Mouse (Mus musculus) layer of hippocampus, adult 18-20 months (tissue): ENCODE measurements around the gene Homer2. TPM values are rescaled to one million over a fixed set of nuclear protein-coding genes. Genes with fewer than 3 reads are reported as not detected.

Source experiments
- DNase-seq, 2 experiments: peaks; one replicate each; pipeline ENCODE4 v3.0.0; 2022; ENCODE audit warnings: low spot score in 2 of 2
- total RNA-seq, 2 experiments: library from RNA; stranded (reverse); gene quantifications; 2 replicates each; pipeline ENCODE4 v1.2.3; 2021

The Homer2 gene
- total RNA-seq, 2 experiments from 2014 or later = 85.9 to 96.4 TPM

DNA sequence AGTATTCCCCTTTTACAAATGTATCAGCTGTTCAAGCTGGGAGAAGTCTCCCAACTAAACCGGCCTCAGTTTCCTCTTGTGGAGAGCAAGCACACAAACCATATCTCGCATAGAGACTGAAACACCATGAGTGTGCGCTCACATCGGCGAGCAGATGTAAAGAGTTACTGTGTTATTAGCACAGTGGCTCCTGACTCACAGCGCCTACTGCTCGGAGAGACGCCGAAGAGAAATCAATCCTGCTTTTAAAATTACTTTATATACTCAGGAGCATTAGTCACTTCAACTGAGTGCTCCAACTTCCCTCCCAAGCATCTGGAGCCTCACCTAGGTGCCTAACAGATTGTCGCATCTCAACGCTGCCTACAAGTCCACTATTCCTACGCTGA is 1.3 kb downstream of the Homer2 start:
- peak in 1 of 2 experiments; percentile 38 for DNase-seq

DNA sequence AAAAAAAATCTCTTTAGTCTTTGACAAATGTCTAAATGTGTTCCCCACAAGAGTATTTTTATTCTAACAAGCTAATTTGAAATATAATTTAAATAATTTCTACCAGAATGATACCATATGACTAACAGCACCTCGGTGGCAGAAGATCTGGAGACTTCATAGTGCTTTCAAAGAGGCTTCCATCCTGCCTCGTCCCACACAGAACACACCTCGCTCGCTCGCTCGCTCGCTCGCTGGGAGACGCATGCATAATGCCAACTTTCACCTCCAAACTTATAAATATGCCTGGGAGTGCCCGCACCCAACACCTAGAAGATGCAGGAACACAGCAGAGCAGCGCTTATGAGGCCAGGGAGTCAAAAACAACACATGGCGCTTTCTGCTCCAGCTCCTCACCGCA is 9.0 kb downstream of the Homer2 start:
- no peak for DNase-seq

DNA sequence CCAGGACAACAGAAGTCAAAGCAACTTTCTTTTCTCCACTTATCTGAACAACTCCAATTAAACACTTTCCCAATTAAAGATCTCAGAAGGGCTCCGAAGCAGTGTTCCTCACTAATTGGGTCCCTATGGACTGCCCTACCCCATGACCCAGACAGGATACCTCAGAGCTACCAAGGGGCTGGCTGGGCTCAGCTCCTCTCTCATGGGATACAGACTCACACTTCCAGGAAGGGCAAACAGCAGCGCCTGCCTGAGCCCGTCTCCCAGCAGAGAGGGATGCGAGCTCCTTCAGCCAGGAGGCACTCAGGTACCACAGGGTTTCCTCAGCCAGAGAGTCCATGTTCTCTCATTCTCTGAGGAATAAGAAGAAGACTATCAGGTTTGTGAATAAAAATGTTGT is 9.4 kb downstream of the Homer2 start:
- DNase-seq = no peak

DNA sequence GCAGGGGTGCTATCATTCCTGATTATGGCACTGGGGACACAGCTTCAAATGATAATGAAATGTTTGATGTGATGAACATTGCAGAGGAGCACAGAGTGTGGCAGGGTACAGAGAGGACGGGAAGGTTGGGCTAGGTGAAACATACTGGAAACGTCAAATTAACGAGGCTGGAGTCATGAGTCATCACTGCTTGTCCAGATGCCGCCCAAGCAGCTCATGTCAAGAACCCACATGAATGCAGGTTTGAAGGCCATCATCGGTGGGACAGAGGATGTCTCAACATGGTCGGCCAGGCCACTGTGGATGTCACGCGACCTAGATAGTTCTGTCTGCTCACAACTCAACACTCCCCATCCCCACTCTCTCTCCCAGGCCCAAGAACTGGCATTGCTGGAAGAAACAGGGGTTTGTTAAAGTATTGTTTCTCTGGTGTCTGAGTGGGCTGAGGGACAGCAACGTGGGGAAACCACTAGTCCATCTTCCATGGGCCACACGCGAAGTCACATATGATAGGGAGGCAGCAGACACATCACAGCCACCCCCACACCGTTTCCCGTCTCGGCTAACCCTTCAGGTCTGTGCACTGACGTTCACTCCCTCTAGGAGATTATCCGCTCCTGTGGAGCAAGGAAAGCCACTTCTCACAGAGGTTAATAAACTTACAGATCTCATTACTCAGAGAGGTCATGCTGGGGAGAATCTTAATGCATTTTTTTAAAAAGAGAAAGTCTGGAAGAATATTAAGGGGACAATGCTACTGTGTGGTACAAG is 11.4 kb downstream of the Homer2 start:
- DNase-seq = no peak

DNA sequence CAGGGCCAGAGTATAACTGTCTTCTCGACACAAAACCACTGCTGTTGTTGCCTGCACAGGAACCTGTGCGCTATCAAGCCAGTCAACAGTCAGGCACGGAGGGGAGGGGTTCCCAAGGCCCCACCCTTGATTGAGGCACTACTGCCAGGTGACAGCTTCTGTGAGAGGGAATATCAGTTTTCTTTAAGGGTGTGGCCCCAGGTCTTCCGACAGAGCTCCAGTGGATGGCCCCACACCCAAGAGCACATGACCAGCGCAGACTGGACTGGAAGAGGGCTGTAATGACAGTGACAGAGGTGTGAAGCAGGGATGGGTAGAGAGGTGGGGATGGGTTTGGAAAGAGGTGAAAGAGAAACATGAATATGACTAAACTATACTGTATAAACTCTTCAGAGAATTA is 16.3 kb downstream of the Homer2 start:
- no peak for DNase-seq

DNA sequence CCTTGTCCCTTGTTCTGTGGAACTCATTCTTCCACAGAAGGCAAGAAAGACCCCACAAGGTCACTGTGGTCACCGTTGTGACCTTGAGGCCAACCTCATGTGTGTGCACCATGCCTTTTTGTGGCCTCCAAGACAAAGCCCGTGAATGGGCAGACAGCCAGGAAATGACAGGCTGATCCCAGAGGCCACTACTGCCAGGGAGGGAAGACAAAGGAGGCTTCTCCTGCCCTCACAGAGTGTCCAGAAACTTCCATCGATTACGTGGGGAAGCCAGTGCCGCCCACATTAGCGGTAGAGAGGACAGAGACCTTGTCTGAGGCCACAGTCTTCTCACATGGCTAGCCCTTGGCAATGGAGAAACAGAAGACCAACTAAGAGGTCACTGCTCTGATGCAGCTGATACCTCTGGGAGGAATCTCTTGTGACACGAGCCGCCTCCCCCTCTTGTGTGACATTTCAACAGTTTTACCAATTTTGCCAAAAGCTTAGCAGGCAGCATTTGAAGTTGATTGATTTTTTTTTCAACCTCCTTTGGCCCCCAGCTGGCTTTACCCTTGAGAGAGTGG is 18.1 kb downstream of the Homer2 start:
- DNase-seq = no peak

DNA sequence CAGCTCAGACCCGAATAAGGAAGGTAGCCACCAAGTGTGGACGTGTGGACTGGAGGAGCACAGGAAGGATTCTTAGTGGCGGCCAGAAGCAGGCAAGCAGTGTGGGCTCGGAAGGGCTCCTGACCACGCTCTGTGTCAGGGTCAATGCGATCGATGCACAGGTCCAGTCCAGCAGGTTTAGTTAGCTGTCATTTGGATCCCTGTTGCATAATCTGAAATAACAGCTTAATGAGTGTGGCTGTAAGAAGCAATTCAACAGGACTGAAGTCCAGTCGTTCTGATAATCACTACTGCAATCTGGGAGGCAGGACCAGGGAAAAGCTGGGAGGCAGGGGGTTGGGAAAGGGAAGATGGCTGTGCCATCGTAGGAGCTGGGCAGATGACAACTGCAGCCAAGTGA is 18.9 kb downstream of the Homer2 start:
- no peak for DNase-seq

DNA sequence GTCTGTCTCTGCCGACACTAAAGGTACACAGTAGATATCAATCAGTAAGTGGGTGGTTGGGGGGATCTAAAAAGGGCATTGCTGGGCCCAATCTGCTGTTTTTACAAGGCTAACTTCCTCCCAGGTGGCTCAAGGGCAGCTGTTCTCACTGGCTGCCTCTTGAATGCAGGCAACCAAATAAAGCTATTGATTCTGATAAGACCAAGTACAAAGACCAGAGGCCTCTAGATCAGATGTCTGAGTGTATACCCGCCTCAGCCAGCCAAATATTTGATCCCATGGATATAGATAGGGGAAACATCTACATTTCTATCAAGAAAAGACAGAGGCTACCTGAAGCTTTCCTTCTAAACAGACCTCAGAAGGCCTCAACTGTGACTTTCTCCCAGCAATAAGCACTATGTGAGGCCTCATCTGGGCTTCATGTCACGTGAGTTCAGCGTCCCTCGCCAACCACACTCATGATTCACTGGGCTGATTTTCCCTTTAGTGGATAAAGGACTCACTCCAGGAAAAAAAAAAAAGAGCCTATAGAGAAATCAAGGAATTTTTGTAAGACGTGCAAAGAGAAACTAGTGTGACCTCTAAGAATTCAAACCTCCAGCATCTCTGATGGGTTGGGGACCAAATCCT is 19.5 kb downstream of the Homer2 start:
- DNase-seq = no peak

DNA sequence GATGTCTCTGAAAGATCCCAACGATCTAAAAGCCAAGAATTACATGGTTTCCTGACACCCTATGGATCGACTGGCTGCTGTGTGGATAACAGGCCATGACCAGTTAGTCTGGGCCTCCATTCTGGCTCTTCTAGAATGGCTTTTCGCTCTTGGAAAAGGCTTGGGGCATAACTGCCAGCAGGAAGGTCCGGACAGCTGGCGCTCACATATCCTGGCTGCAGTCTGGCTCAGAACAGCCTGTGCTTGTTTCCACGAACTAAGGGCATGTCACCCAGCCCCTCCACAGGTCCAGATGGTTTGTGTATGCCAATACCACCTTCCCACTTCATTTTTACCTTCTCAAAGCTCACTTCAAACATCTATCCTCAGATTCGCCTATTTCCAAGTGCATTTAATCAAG is 22.0 kb downstream of the Homer2 start:
- peak in 1 of 2 experiments; percentile 63 for DNase-seq

DNA sequence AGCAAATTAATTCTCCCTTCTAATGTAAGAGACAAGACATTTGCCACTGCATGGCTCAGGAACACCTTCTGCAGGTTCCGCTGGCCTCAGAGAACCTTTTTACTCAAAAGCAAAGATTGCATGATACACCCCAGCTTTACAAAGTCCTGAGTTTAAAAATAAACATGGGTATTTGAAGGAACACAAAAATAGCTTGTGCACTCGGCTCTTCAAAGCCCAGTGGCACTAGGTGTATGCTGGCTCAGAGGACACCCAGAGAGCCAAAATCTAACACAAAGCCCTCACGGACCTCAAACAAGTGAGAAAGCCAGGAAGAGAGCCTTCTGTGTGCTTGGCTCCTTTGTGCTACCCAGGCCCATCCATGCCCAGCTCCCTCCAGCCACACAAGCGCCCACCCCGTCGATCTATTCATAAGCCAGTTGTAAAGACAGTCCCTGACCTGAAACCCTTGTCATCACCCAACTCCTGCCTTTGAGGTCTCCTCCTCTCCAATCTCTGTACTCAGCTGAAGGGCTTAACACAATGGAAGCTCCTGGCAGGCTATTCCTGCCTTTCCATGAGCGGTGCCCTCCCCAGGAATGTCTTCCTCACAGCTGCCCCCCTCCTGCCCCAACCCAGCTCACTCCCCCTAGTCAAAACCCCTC is 23.4 kb downstream of the Homer2 start:
- no peak for DNase-seq

DNA sequence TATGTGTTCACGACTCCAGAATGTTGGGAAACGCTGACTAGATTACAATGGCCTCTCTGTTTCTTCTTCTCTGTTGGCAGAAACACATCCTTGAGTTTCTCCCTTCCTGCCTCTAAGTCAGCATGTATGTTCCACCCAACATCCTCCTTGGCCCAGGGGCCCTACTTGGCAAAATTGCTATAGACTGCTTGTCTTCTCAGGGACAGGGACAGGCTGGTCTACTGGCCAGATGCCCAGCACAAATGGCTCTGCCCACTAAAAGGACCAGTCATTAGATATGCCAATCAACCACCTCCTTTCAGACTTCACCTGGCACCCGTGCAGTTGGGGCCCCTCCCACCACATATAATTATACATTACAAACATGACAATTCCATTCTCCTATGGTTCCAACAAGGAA is 25.9 kb downstream of the Homer2 start:
- DNase-seq = no peak

DNA sequence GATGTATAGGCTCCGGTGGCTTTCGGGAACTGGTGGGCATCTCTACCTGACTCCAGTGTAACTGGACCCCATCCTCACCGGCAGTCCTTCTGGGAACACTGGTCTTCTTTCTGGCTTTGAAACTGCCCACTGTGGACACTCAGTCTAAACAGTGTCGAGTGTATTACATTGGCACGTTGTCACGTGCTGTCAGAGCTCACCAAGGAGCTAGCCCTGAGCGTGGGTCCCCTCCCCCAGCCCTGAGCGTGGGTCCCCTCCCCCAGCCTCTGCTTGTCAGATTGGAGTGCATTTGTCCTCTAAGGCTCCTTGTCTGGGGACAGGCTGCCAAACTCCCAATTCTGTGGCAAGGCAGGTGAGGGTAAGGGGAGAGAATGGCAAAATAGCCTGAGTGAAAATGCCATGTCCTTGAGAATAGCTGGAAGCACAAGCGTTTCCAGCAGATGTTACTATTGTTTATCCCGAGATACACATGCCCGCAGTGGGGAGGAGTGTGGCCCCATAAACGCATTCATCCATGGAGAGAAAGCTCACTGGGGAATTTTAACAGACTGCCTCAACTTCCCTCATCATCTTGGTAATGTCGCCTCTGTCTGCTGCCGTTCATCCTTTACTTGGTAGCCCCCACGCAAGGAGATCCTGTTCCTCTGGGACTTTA is 33.8 kb downstream of the Homer2 start:
- DNase-seq = no peak

DNA sequence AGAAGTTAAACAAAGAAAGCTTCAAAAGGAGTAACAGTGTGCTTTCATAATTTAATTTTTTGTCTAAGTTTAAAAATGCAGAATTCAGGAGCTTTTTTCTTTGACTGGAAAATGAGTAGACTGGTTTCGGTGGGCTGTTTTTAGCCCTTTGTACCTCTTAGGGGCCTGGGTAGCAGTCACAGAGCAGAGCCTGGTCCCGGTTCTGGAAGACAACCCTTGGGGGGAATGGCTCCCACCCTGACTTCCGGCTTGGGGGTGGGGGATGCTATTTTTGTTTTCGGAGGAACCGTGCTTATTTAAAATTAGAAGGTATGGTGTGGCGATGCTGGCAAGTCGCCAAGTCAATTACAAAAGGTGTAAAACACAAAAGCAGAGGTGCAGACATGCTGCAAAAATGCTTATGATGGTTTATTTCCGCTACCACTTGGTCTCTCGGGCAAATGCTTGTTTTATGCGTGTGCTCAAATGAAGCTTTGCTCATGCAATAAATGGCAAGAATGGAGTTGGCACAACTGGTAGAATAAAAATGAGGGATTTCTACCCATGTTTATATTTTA is 34.5 kb downstream of the Homer2 start:
- no peak for DNase-seq

DNA sequence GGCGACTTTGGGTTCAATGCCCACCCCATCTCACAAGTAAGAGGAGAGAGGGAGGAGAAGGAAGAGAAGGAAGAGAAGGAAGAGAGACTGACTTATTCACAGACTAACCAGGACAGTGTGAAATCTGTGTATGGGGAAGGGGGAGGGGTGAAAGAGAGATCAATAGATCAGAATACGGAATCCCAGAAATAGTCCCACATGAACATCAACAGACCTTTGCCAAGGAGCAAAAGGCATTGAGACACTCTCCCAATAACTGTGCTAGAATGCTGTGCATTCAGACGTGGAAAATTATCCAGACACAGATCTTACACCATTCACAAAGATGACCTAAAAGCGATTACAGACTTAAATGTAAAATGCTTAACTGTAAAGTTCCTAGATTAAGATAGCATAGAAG is 40.2 kb downstream of the Homer2 start:
- DNase-seq = no peak

DNA sequence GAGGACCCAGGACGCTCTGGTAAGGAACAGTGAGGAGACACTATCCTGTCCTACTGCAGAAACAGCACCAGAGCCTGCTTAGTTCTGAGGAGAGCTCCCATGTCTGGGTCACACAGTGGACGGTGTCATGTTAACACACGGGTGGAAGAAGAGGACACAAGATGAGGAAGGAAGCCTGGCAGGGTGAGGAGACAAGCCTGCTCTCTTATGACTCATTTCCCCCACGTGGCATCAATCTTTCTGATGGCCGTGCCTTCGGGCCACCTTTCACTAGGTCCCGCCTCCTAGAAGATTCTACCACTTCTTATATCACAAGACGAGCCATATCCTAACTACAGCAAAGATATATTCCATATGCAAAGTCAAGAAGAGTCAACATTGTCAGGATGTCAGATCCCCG is 40.7 kb downstream of the Homer2 start:
- DNase-seq = no peak

DNA sequence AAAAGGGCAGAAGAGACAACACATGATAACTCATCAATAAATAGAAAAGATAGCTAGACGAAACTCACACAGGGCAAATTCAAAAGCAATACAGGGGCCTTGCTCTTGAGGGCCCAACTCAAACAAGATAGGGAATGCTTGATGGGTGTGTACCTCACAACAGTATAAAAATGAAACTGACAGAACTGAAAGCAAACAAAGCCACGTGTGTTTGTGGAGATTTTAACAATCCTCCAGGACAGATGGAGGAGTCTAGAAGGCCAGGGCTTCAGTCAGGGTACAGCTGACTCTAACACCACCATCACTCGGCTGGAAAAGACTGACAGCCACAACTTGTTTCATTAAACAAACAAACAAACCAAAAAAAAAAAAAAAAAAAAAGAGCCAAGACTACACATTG is 44.3 kb downstream of the Homer2 start:
- no peak for DNase-seq

DNA sequence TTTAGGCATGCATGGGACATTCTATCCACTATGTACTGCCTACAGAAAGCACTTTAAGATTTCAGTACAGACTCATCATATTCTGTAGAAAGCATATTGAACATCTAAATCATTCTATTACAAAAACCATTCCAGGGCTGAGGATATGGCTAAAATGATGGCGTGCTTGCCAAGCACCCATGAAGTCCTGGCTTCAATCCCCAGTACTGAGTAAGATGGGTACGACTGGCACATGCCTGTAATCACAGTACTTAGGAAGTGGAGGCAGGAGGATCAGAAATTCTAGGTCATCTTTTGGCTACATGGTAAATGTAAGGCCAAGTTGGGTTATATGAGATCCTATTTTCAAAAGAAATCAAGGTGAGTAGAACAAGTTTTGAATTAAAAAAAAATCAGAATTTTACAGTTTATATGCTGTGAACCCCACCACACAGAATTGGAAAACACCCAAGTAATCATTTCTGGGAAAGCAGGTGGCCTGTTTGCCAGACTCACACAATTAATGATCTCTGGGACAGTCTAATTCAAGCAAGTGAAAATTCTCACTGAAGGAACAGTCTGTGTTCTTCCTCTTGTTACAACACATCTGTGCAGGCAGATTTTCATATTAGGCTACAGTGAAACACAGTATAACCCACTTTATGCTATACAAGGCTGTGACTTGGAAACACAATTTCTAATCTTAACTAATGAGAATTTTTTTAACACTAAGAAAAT is 49.5 kb downstream of the Homer2 start:
- peak in 1 of 2 experiments; percentile 61 for DNase-seq

DNA sequence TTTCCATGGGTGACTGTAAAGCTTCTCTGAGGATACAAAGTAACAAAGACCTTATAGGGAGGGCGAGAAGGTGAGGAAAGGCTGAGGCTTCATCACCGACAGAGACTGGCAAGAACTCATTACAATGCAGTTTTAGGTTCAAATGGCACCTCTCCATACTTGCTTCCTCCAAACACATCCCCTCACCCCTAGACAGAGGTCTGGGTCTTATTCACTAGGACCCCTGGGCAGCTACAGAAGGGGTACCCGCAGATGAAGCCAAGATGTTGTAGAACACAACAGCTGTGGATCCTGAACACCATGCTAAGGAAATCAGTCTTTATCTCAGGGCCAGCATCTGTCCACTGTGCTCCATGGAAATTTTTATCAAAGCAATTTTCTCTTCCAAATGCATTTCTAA is 50.3 kb downstream of the Homer2 start:
- DNase-seq = no peak

DNA sequence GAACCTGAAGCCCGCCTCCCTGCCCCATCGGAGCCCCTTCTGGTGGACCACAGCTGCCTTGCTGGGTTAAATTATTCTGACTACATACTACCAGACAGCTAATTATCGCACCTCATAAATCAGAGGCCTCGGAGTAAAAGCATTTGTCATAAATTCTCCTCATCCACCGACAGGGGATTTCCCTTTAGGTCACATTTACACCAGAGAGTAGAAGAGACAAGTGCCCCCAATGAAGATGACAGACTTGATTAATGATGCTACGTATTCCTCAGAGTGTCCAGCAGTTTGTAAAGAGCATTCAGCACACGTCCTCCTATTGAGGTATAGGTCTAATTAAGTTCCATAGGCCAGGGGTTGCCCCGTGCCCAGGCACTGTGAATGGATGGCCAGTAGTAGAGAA is 50.7 kb downstream of the Homer2 start:
- no peak for DNase-seq

DNA sequence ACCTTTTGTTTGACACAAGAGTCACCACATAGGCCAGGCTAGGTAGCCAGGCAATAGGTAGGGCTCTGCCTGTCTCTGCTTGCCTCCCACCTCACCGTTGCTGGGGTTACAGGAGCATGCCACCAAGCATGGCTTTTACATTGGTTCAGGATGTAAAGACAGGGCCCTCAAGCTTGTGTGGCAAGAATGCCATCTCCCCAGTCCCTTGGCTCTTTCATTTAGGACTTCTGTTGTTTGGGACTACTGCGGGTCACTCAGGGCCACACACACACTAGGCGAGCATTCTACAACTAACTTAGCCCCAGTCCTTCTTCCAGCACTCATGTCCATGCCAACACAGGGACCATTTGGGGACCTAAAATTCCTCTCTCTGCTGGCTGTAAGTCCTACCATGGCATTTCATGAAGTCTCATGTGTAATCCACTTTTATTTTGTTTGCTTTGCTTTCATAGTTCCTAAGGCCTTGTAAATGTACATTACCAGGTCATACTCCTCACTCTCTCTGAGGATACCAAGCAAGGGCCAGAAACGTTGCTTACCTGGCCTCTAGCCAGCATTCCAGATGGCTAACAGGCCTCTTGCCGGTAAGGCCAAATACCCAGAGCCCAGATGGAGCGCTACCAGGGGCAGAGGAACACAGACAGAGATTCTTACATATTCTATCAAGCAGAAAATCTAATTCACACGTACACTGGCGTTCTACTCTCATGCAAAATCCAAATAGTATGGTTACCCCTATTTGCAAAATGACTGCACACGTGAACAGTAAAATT is 52.2 kb downstream of the Homer2 start:
- no peak for DNase-seq
